Mouse (Mus musculus): ENCODE data around the gene Ap5m1. TPM values are rescaled to one million over a fixed set of nuclear protein-coding genes. Genes with fewer than 3 reads are reported as not detected.

Ap5m1 gene
- total RNA-seq, 2 experiments from 2014 or later: 8.5 to 35.6 TPM

DNA sequence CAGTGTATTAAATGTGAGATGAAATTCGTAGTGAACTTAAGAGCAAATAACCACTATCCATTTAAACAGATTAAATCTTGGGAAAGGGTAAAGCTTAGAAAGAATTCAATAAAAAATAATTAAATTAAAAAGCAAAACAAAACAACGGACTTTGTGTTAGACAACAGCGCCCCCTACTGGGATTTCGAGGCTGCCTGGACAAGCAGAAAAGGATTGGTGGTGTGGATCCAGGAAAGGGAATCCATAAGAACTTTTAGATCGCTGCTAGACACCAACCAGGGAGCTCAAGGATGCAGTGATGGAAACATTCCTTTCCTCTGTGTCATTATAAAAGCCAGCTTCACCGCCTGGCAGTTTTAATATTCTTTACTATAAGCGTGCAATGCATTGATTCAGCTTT, 52.5 kb downstream of the Ap5m1 start:
- ATAC-seq (replicated peaks; ENCODE audit: low FRiP score, poor library complexity, severe bottlenecking): no peak

DNA sequence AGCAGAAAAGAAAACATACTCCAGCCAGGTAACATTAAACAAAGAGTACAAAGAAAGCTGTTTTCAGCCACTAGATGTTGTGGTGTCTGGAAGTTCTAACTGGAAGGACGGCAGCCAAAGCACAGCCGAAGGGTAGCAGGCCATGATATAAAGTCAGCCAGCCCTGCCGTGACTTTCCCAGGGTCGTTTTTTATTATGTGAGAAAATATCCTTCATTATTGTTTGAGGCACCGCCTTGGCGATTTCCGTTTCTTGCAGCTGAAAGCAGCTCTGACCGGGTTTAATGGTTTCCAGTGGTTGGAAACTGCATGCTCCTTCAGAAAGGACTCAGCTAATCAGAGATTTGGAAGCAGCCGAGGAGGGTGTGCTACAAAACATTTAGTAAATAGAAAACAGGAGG, 55.8 kb downstream of the Ap5m1 start:
- no peak for ATAC-seq (replicated peaks; ENCODE audit: low FRiP score, poor library complexity, severe bottlenecking)

DNA sequence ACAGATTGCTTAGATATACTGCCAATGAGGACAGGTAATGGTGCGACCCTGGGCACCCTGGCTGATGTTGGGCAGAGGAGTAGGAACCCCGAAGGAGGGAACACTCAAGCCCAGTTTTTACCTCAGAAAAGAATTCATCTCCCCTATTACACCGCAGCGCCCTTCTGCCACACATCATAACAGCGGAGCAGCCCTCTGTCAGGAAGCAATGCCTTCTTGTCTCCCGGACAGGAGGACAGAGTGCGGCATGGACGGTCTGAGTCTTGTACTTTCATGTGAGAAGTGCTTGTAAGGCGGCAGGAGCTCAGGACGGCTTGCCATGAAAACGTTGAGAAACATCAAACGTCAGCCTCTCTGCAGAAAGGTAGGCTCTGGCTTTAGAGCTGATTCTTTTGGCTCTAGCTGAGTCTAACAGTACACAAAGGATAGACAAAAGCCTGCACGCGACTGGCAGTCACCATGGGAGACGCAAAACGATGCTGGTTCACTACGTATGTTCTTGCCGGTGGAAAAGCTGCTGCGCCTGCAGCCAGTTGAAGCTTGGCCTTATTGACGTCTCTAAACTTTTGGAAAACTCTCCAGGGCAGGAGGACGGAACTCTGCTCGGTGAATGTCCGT, 61.4 kb downstream of the Ap5m1 start:
- no peak for ATAC-seq (replicated peaks; ENCODE audit: low FRiP score, poor library complexity, severe bottlenecking)

DNA sequence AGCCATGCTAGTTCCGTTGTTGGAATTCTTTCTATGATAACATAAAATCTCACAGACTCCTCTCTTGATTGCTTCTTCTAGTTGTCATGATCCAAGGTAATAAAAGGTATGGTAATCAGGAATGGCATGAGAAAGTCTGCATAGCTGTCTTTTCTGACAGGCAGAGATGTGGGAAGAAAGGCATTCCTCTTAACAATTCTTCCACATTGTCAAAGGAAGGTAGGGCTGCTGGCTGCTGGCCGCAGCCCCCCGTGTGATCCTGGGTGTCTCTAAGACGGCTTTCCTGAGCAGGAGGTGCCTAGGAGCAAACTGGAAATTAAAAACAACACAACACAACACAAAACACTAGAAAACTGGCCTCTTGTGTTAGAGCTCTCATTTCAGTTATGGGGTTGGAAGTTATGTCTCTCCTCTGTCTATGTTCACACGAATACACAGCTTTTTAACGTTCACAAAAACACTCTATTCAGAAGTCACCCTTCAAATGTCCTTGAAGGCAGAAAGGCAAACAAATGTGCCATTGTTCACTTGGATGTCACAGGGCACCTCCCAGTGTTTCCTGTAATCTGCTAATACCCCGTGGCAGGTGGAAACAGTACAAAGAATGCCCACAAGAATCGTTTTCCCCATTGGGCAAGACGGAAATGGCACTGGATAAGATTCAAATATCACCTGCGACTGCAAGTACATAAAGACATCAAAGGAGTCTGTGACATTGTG, 62.8 kb downstream of the Ap5m1 start:
- ATAC-seq (replicated peaks; ENCODE audit: low FRiP score, poor library complexity, severe bottlenecking): no peak

DNA sequence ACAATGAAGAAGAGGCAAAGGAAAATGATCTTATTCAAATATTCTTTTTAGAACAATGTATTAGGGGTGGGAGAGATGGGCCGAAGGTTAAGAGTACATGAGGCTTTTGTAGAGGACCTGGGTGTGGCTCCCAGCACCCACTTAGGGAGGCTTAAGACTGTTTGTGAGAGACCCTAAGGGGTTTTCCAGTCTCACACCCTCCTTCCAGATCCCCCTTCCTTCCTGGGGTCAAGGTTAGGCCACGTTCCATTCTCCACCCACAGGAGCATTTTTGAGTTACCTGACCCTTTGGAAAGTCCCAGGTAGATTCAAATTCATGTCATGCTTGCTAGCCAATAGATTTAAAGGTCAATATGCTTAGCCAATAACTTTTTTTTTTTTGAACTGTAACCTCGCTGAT, 66.5 kb downstream of the Ap5m1 start:
- ATAC-seq (replicated peaks; ENCODE audit: low FRiP score, poor library complexity, severe bottlenecking): no peak

DNA sequence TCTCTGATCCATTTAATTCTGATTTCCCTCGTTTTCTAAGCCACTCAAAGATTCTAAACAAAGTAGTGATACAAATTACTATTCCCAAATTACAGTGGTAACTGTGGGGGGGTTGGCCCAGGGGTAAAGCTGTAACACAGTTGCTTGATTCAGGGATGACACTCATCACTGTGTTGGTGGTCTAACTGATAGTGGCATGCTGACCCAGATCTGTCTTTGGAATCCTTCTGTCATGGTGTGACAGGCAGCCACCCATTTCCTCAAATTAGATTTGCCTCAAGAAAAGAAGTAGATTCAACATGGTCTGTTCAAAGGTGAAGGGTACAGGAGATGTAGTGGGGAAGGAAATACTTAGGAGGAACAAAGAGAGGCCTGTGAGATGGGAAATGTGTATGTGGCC, 72.3 kb downstream of the Ap5m1 start:
- ATAC-seq (replicated peaks; ENCODE audit: low FRiP score, poor library complexity, severe bottlenecking): no peak

DNA sequence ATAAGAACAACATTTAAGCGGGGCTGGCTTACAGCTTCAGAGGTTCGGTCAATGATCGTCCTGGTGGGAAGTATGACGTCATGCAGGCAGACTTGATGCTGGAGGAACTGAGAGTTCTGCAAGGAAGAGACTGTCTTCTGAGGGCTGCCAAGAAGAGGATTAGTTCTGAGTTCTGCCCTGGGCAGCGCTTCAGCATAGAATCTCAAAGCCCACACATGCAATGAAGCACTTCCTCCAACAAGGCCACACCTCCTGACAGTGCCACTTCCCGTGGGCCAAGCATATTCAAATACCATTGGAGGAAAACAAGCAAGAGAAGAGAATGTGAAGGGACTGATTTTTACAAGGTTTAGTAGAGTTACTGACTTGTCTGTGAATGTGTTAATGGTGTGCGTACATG, 74.9 kb downstream of the Ap5m1 start:
- no peak for ATAC-seq (replicated peaks; ENCODE audit: low FRiP score, poor library complexity, severe bottlenecking)

Other genes starting within 250 kb of the Ap5m1 start
- gene Exoc5, start 556 bp downstream of the Ap5m1 start, total RNA-seq (2015; ENCODE audit: low replicate concordance): 41.1 and 55.8 TPM in 2 replicates
- 35.9 and 97.8 TPM in 2 replicates for gene Exoc5, start 556 bp downstream of the Ap5m1 start, total RNA-seq (2017; ENCODE audit: low replicate concordance)
- gene Naa30, start 106.1 kb downstream of the Ap5m1 start, total RNA-seq (2015; ENCODE audit: low replicate concordance): 9.4 and 12.2 TPM in 2 replicates
- gene Naa30, start 106.1 kb downstream of the Ap5m1 start, total RNA-seq (2017; ENCODE audit: low replicate concordance): 13.2 and 24.1 TPM in 2 replicates
- not detected in 2 replicates for gene ccdc198, start 179.4 kb downstream of the Ap5m1 start, total RNA-seq (2015; ENCODE audit: low replicate concordance)
- not detected in 2 replicates for gene ccdc198, start 179.4 kb downstream of the Ap5m1 start, total RNA-seq (2017; ENCODE audit: low replicate concordance)